Mouse (Mus musculus) CD8-positive naive resting alpha-beta T cell, adult 2 months (primary cell): ENCODE measurements around the gene Brms1.

Experiments
- DNase-seq, 2 experiments: peaks; one replicate each; pipeline ENCODE4 v3.0.0; 2022; ENCODE audit warnings: low read depth in 2 of 2, low spot score in 2 of 2

Gene Brms1

GRCm38 (mm10) chr19:5087884-5088728, 47.0 kb downstream of the Brms1 start, which contains the start of gene Yif1a:
Yif1a (plus strand) TSS chr19:5088538.
- peak; percentile 89 to 95 for DNase-seq

DNA sequence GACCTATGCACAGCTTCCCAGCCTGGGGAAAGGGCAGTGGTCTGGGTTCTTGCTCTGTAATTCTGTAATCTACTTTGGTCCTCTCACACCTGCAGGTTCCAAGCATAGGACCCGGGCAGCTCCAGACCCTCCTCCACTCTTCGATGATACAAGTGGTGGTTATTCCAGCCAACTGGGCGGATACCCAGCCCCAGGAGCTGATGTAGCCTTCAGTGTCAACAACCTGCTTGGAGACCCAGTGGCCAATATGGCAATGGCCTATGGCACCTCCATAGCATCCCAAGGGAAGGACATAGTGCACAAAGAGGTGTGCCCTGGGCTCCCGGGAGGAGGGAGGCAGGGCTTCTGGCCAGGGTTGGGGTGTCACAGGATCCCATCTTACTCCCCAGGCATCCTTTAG, 48.2 kb downstream of the Brms1 start:
- DNase-seq, result no peak

DNA sequence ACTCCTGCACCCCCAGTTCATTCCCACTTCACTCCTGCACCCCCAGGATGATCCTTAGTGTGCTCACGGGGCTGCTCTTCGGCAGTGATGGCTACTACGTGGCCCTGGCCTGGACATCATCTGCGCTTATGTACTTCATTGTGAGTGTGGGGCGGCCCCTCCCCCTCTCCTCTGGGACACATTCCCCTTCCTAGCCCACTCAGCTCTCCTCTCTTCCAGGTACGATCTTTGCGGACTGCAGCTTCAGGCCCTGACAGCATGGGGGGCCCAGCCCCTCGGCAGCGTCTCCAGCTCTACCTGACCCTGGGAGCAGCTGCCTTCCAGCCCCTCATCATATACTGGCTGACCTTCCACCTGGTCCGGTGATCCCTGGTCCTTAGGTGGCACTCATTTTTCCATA, 50.9 kb downstream of the Brms1 start:
- no peak for DNase-seq

DNA sequence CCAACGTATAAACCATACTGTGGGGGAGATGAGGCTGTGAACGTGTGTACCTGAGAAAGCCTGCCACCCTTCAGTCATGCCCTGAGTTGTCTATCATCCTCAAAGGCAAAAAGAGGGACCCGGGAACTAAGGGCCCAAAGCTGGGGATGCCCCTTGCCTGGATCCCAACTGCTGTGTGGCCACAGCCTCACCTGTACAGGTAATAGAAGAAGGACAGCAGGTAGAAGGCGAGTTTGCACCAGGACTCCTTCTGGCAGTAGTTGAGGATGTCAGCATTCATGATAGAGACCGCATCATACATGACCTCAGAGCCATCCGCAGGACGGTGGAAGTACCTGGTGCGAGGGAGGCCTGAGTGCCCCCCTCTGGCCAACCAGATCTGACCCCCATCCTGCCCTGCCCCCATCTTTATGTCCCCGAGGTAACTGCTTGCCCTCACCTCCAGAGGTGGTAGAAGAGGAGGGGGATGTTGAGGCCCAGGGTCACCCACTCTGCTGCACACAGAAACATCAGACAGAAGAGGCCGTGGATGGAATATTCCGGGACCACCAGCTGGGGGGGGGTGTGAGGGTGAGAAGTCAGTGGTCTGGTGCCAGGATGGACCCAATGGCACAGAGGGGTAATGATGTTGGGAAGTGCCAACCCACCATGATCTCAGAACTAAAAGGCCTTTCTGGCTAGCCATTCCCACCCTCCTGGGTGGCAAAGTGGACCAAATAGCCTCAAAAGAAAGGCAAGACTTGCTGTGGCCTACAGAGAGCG, 52.5 kb downstream of the Brms1 start:
- no peak for DNase-seq

GRCm38 (mm10) chr19:5094243-5094632, 53.1 kb downstream of the Brms1 start:
- DNase-seq, result peak; percentile 78 to 88

DNA sequence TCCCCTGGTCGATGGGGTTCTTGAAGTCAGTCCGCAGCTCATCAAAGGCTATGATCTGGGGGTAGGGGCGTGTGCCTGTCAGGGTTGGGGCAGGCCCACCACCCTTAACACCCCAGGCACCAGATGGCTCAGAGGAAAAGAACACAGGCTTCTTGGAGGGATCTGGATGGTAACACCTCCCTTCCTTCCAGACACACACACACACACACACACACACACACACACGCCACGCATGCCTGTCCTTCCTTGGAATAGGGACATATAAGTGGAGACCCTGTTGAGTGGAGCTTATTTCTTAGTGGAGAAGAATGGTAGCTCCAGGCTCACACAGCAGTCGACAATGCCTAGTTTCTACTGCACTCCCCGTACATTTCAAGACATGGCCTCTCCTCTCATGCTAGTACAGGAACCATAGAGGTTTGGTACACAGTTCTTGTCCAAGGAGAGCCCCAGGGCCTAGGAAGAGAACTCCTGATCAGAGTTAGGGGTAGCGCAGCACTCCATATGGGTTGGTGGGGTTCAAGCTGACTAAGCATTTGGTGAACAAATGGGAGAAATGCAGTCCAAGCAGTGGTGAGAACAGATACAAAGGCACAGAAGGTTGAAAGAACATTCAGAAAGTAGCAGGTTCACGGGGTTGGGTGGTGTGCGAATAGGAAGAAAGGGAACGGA, 53.7 kb downstream of the Brms1 start:
- no peak for DNase-seq

- DNase-seq, result no peak
Measured at GRCm38 (mm10) chr19:5095887-5096474, 54.8 kb downstream of the Brms1 start.

DNA sequence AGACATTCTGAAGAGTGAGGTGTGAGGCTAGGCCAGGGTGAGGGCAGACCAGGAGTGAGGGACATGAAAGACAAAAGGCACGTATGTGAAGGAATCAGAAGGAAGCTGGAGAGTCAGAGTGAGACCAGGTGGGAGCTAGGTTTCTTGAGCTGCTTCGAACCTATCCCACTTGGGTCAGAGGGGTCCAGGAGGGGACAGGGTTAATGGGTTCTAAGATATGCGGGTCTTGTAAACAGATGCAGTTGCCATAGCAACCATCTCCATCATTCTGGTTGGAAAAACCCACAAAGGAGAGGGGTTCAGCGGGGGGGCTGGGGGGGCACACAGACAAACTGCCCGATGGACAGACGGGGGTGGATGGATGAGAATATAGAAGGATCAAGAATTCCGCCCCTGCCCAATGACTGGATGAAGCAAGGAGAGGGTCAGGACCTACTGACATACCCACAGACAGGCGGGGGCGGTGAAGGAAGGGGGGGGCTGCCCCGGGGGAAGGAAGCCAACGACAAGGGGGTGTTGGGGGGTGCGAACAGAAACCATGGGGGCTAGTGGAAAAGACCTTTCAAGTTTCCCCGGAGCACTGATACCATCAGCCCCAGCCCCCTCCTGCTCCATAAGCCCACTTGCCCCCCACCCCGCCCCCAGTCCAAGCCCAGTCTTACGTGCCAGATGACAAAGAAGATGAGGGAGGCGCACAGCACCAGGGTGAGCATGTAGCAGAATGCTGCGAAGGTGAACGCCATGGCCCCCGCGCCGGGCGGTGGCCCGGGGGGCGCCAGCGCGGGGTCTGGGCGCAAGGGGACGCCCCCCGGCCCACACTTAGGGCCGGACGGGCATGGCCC, 56.6 kb downstream of the Brms1 start:
- no peak for DNase-seq

DNA sequence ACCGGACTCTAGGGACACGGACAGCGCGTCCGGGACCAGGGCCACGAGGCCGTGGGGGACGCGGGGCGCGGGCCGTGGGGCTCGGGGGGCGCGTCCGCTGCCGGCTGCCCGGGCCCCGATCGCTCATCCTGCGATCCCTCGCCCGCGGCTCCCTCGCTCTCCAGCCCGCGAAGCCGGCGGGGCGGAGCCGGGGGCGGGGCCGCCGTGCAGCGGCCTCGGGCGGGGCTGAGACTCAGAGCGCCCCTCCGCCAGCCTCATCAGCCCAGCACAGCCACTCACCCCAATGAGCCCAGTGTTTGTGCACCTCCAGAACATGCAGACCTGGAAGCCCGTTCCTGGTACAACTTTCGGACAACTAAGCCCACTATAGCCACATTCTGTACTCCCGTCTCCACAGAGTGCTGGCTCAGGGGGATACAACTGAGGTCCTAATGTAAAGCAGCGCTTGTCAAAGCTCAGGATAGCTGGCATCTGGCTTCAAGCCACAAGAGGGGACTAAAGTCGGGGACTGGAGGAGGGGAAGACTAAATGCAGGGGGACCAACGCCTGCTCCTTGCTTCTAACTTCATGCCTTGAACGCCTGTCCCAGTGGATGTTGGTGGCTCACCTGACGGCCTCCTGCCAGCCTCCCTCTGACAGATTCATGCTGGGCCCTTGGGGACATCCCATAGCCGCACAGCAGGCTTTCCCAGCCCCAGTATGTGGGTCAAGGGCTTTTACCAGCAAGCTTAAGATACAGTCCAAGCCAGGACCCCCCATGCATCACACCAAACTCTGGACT, 57.4 kb downstream of the Brms1 start, which contains the start of gene Cnih2:
TSS of gene Cnih2 (minus strand) at position 159 of the 781 bp plus-strand sequence.
- no peak for DNase-seq
